Mouse (Mus musculus): ENCODE data around the gene Fhod1.

GRCm38 (mm10) chr8:105311718-105312117, 36.0 kb downstream of the Fhod1 start:
- TF ChIP-seq CTCF (IDR thresholded peaks at IDR 0.05; ENCODE audit: low read depth, low read length) (no peak), POLR2A (IDR thresholded peaks at IDR 0.05; ENCODE audit: extremely low read depth, insufficient read depth, low read length) (no peak)

Data from liver, adult 2 months (tissue).